Mouse (Mus musculus): Measurements from ENCODE around the gene Mrps35. TPM values are rescaled to one million over a fixed set of nuclear protein-coding genes. Genes with fewer than 3 reads are reported as not detected.

The Mrps35 gene
- 105 and 111 TPM in 2 replicates for polyA plus RNA-seq (2015; fragmentation: Nextera tagmentation; extraction: Ambion mirVana)

DNA sequence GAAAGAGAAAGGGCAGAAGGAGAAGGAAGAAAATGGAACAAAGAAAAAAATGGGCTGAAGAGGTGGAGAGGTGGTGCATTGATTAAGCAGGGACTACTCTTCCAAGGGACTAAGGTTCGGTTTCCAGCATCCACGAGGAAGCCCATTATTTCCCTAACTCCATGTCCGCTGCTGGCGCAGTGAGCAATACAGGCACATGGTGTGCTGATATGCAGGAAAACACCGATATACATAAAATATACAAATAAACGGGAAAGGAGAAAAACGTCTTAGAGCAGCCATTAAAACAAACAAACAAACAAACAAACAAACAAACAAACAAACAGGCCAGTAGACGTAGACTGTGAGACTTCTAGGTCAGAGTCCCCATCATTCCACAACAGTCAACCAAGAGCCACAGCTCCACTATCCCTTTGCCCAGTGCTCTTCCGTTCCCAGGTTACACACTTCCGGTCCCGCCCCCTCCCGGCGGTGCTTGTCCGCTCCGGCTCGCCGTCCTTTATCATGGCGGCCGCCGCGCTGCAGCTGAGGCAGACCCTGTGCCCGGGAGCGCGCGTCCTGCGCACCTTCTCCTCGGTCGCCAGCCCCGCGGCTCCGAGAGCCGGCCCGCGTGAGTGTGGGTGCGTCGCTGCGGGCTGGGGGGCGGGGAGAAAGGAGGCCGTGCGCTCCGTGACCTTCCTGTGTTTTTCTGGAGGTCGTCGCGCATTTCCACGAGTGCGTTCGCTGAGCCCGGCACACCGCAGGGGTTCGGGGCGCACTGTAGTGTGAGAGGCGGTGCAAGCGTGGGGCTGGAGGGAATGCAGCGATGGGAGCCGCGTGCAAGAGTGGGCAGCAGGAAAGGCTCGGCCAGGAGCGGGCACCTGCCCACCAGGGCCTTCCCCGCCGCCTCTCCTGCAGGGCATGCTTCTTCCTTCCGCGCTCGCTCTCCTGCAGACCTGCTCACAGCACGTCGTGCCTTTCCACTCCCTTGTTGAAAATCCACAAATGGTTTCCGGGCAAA, at the start of gene Mrps35:
Mrps35 (plus strand) TSS at position 474 of the 1,000 bp plus-strand sequence.
- peak; percentile 87 for DNase-seq (ENCODE audit: low spot score)

DNA sequence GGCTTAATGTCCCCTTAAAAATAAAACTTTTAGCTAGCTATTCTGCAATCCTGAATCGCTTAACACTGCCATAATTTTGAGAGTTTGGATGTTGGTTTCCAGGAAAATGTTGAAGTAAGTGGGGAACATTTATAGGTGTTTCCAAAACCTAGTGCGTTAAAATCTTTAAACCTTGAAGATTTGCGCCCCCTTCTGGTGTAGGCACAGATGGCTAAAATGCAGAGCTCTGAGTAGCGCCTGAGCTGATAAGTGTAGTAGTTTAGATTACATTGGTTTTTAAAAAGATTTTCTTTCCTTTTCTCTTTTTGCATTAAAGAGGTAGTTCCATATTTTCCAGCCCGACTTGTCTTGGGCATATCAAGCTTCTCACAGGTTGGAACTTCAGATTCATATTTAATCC, 48.3 kb upstream of the Mrps35 start:
- DNase-seq (ENCODE audit: low spot score): peak; percentile 56

DNA sequence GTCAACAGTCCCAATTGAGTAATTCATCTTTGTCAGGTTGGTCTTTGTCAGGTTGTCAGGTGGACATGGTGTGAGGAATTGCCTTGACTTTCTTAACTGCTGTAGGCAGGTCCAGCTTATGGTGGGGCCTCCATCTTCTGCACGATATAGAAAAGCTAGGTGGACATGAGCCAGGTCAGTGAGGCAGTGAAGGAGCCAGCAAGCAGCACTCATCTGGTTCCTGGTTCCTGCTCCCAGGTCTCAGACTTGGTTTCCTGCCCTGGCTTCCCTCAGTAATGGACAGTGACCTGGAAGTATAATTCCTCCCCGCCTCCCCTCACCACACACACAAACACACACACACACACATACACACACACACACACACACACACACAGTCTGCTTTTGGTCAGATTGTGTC, 47.2 kb upstream of the Mrps35 start:
- DNase-seq (ENCODE audit: low spot score): no peak

DNA sequence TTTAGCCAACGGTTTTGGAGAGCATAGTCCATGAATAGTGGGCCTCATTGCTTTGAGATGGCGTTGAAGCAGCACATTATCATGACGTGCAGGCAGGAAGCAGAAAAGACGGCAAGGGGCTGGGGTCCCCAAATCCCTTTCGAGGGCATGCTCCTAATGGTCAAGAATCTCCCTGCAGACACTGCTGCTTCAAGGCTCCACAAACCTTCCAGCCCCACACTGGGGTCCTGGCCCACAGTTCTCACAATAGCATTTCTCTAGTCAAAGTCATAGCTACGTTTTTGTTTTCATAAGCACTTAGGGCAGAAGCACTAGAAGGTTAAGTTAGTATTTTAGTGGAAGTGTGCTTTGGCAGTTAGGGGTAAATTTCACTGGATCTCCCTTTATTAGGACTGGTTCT, 46.7 kb upstream of the Mrps35 start:
- DNase-seq (ENCODE audit: low spot score): no peak

DNA sequence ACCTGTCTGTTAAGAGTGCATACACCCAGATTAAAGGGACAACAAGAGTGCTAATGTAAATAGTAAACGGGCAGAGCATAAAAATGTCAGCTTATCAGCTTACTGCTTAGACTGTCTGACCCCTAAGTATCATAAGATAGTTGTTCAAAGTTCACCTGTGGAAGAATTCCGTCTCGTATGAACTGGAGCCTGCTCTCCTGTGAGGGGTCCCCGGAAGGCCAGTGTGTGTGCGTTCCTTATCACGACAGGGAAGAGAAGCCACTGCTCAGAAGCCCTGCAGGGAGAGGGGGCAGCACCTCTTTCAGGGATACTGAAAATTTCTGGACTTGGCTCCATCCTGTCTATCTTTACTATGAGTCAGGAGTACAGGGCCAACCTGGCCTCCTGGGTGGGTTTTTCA, 45.6 kb upstream of the Mrps35 start:
- DNase-seq (ENCODE audit: low spot score): no peak

DNA sequence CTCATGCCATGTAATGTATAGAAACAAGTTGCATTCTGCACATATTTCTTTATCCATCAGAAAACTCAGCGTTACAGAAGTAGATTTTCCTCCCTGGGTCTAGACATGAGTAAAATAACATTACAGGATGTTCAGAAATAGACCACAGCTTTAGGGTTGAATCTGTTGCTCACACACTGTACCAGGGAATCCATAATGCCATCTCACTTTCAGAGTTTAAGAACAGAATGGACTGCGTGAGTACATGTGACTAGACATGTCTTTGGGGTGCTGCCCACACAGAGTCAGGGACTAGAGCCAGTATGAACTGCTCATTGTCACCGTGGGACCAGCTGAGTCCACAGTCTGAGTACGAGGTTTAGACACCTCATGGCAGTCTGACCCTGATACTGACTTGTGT, 43.9 kb upstream of the Mrps35 start:
- no peak for DNase-seq (ENCODE audit: low spot score)

DNA sequence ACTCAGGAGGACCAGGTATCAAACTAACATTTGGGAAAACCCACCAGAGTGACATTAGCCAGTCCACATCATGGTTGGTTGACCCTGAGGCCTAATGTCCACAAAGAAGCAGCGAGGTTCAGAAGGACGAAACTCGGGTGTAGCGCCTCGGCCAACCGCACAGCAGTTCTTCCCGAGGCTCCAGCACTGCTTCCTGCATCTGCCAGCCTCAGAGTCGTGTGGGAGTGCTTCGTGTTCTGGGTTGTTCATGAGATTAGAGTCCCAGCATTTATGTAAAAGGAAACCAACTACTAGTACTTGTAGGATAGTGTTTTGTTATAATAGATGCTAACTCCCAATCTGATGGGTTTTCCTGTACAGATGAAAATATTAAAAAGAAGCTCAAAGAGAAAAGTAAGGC, 43.3 kb upstream of the Mrps35 start:
- DNase-seq (ENCODE audit: low spot score): no peak

DNA sequence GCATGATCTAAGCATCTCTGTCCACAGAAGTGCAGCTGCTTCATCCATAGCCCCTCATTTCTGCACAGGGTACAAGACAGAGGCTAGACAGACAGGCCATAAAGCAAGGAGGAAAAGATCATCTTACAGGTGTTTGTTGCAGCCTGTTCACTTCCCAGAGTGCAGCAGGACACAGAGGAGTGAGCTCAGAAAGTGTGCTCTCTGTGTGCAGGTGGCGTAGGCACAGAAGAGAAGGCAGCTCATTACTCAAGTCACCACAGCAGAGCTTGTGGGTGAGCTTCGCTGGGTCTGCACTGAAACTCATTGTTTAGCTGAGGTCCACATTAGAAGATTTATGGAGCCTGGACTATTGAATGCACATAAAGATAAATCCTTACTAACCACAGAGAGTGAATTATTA, 42.8 kb upstream of the Mrps35 start:
- no peak for DNase-seq (ENCODE audit: low spot score)

DNA sequence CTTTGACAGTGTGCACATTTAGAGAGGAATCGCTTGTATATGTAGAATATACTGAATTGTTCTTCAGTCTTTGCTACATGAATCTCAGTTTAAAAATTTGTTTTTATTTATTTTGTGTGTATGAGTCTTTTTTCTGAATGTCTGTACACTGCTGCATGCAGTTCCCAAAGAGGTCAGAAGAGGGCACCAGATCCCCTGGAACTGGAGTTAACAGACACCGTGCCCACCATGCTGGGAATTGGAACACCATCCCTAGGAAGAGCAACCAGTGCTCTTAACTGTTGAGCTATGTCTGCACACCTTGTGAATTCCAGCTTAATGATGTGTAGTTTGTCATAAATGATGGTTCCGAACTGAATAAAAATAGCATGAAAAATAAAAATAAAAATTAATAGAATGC, 34.4 kb upstream of the Mrps35 start:
- DNase-seq (ENCODE audit: low spot score): peak; percentile 52

DNA sequence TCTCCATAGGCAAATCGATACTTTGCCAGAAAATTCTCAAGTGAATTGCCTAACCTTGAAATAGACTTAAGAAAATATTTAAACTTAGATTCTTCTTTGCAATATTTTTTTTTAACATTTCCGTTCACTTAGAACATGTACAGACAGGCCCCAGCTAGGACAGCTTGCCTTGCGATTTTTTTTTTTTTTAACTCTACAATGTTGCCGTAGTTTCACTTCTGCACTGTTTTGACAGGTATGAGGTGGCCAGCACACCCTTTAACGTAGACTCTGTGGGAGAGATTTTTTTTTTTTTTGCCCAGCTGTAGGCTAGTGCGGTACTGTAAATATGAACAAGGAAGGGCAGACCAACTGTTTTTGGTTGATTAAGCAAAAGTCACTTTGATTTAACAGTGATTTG, 32.2 kb upstream of the Mrps35 start:
- DNase-seq (ENCODE audit: low spot score): no peak

DNA sequence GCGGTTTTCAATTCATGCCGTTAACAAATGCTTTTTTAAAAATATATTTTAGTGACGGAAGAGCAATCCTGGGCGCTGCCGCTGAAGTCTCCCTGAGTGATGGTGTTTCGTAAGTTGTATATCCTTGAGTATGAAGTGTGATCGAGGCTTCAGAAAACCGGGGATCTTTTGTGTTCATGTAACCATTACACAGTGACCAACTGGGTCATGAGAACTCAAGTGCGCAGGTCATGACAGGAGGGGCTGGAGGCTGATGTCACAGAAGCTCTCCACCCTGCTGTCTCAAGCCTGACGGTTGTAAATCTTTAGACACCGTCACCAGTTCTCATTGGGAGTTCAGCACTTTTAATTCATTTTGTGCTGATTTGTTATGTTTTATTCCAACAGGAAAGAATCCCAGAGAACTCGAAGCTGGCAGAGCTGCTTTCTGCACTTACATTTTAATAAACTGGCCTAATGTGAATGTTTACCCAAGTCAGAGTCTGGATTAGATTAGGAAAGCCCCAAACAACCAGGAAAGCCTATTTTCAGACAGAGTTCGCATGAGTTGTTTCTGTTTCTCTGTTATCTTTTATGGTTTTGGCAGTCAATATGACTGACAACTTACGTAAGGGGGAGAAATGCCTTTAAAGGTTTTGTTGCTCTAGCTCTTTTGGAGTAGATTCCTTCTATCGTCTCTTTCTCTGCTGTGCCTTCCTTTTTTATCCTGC, 31.6 kb upstream of the Mrps35 start:
- no peak for DNase-seq (ENCODE audit: low spot score)

DNA sequence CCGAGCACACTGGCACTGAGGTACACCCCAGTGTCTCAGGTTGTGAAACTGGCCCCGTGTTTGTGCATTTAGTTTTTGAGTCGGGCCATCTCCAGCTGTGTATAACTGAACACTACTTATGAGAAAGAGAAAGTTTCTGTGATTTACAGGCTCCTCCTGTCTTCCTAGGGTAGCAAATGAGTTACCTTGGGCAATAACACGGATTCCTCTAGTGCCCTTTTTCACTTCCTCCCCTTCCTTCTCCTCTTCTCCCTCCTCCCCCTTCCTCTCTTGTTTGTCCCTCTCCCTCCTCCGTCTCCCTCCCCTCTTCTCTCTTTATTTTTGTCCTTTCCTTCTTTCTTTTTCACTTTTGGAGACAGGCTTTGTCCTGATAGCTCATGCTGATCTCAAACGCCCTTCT, 31.0 kb upstream of the Mrps35 start:
- DNase-seq (ENCODE audit: low spot score): no peak

DNA sequence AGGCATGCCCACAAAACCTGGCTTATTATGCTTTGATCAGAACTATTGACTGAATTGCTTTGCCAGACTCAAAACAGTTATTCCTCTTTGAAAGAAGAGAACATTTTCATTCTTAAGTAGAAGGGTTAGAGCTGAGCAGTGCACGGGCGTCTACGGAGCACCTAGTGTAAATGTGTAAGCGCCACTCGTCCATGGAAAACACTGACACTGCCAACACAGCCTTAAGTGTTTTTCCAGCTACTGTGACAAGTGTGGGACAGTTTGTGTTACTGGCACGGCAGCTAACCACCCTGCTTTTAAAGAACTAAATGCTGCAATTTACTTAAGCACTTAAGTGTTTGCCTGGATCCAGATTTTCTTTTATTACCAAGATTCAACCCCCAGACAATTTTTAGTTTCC, 30.6 kb upstream of the Mrps35 start:
- no peak for DNase-seq (ENCODE audit: low spot score)

DNA sequence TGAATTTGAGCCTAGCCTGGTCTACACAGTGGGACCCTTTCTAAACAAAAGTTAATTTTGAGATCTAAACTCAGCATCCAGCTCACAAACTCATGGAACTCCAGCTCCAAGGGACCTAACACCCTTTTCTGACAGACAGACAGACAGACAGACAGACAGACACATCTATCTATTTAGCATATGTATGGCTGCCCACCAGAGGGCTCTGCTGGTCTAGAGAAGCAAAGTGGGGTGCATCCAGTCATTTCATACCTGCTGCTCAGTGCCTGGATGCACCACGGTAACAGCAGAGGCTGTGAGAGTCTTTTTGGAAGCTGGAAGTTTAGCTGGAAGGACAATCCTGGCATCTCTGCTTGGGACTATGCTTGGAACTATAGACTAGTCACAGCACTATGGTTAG, 29.0 kb upstream of the Mrps35 start:
- DNase-seq (ENCODE audit: low spot score): no peak

DNA sequence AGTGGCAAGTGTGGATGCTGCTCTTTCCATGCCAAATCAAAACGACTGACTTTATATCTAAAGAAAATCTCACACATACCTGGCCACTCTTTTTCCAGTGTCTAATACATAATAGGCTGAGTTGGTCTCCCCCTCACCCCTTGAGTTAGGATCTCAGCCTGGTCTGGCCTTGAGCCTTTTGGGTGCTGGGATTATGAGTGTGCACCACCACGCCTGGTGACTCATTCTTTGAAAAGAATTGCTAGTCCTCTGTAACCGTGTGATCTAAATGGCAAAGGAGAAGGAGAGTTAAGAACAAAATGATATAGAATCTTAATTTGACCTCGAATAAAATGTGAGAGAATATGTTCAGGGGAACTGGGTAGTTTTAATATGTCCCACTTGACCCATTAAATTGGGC, 24.7 kb upstream of the Mrps35 start:
- no peak for DNase-seq (ENCODE audit: low spot score)

DNA sequence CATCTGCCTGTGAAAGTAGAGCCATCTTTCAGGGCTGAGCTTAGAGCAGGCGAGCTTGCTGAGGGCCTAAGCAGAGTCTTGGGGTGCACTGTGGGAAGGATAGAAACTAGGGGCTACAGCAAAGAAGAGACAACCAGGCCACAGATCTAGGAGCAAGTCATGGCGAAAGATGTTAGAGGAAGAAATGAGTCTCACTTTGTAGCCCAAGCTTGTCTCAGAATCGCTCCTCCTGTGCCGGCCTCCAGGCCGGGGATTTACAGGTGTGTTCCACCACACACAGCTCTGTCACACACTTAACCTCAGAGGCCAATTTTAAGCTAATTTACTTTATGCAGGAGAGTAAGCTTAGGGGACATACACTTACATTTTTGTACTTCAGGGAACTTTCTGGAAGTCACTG, 24.2 kb upstream of the Mrps35 start:
- no peak for DNase-seq (ENCODE audit: low spot score)

DNA sequence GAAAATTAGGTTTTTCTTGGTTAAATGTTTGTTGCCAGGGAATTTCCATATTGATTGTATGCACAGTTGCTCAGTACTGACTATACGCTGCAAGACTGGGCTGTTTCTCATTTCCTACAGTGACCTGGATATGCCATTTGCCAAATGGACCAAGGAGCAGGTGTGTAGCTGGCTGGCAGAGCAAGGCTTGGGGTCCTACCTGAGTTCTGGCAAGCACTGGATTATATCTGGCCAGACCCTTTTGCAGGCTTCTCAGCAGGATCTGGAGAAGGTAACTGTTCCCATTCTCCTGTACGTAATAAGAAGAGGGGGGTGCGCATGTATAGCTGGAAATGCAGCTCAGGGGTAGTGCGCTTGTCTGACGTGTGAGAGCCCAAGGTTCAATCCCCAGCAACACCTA, 21.4 kb upstream of the Mrps35 start:
- DNase-seq (ENCODE audit: low spot score): no peak

DNA sequence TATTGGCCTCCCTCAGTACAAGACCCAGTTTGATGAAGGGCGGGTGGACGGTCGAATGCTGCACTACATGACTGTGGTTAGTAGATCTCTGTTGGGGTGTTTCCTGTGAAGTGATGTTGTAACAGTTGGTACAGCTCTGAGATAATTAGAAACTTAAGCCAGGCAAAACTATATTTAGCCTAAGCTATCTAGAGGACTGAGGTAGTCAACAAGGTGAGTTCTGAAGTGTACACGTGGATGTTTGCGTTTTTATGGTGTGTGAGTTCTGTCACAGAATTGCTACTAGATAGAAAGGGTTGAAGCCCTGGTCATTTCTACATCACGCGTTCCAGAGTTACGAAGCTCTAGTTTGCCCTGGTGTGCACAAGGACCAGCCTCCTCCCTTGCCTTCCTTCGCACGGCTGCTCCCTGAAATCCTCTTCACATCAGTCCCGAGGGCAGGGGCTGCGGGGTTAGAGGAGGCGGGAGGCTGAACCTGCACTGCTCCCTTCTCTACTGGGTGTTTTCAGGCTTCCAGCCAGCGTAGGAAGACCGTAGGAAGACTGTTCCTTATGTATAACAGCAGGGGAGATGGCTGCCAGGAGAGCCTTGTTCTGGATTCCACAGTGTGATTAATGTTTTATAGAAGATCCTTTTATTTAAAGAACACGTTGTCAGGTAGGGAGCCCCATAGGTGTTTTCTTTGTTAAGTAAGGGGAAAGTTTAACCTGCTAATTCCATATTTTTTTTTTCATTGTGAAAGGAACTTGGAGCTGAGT, 20.0 kb upstream of the Mrps35 start:
- no peak for DNase-seq (ENCODE audit: low spot score)

DNA sequence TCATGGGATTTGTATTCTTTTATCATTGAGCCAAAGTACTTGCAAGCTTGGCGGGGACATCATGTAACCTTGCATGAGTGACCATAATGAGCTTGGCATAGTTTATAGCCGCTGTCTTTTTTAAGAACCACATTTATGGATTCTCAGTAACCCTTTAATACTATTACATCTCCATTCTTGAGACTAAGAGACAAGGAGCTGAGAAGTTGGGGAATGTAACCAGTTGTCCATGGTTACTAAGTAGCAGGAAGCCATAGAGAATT, 19.5 kb upstream of the Mrps35 start:
- DNase-seq (ENCODE audit: low spot score): no peak

DNA sequence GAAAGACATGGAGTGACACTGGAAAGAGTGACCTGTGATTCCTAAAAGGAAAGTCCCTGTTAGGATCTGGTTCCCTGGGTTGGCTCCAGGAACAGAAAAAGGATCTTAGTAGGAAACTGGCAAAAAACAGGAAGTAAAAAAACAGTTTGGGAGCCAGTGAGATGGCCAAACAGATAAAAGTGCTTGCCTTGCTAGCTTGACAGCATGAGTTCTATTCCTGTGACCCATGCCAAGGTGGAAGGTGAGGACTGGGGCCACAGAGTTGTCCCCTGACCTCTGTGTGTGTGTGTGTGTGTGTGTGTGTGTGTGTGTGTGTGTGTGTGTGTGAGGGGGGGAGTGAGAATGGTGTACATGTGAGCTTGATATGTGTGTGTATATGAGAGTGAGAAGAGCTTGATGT, 19.0 kb upstream of the Mrps35 start:
- no peak for DNase-seq (ENCODE audit: low spot score)

DNA sequence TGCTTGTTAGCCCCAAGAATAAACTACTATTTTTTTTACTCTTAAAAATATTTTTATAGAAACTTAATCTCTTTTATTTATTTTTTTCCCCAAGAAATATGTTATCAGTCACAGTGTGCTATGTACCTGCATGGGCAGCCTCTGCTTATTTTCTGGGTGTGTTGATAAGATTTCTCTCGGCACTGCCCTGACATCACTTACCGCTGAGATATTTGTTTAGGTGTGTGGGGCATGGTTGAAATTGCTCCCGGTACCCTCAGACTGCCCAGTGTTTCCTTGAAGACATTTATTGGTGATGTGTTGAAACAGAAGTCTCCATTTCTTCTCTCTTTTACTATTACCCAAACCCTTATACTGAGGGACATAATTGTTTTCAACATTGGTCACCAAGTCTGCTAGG, 17.8 kb upstream of the Mrps35 start:
- no peak for DNase-seq (ENCODE audit: low spot score)

DNA sequence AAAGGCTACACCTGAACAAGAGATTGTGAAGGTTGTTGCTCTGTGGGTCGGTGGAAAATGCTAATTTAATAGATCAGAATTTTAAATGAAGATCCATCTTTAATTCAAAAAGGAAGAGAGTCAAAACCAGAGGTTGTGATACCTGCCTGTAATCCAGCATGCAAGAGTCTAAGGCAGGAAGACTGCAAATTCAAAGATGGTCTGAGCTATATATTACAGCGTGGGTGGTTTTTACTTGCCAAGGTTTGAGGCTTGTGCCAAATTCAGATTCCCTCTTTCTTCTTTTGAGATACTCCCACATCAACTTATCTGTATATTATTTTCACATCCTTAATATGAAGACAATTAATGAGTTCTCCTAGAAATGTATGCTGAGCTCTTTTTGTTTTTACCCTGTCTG, 14.2 kb upstream of the Mrps35 start:
- no peak for DNase-seq (ENCODE audit: low spot score)

All from thymus, postnatal 0 days (tissue).